In genomic region chr11:100791457-100792049, GRCm38 (mm10) we compare ENCODE assay signal across 13 mouse cellular contexts. TPM values are rescaled to one million over a fixed set of nuclear protein-coding genes. Genes with fewer than 3 reads are reported as not detected.
A peak's percentile ranks its signal among the peaks of the same experiment; 100 is the strongest.
DNase-seq lines count a peak whose midpoint lies in the region; ATAC-seq and TF ChIP-seq lines count a peak whose summit lies in the region.
"Had no signal": no experiment of that assay in that cellular context is flagged by ENCODE, and none has a peak within 500 bp of the region (broad histone marks: within the 10 kb centered on the region; RNA-seq: fewer than 3 reads in every experiment).

No protein-coding gene starts in this region.

- H3K36me3 ChIP-seq in lung, postnatal 0 days (ENCODE audit: insufficient read depth, low read length) = peaks cover 30% of the 10 kb centered on the region

- H3K4me2 ChIP-seq in lung, postnatal 0 days (replicated peaks; ENCODE audit: low read depth, low read length) = no peak overlapping the region

- ATAC-seq in lung, postnatal 0 days = peak; percentile 33; the same call in 1 of the 2 replicates

- no peaks in the 10 kb centered on the region for H3K4me1 ChIP-seq in lung, postnatal 0 days (ENCODE audit: insufficient read depth, low read depth, low read length)

- H3K9me3 ChIP-seq in lung, postnatal 0 days (ENCODE audit: low read length) = no peaks in the 10 kb centered on the region

- intact Hi-C loops in gastrocnemius, postnatal 36 days (cut with DNase I) = no loop called here
- intact Hi-C loops in heart, postnatal 10 days (cut with DNase I) = no loop called here
- intact Hi-C loops in left cerebral cortex, postnatal 4 days (cut with DNase I) = no loop called here

- WGBS in lung, postnatal 0 days = 82% methylated on average over 2 of the region's 2 CpGs

- peak; percentile 87 for DNase-seq in gastrocnemius, adult 18-20 months (ENCODE audit: low spot score)
- DNase-seq in gastrocnemius, postnatal 36 days = no peak
- DNase-seq in lung, postnatal 0 days (ENCODE audit: low spot score) = peak; percentile 47
- DNase-seq in lung, postnatal 4 days = no peak
- peak; percentile 66 to 76 for DNase-seq in heart, postnatal 10 days
- DNase-seq in testis, postnatal 14 days (ENCODE audit: low spot score) = peak; percentile 76
- no peak for DNase-seq in frontal cortex, postnatal 25 days (ENCODE audit: low spot score in 2 of 2)
- no peak for DNase-seq in left cerebral cortex, postnatal 4 days
- DNase-seq: midbrain, embryonic 14.5 days had no signal

- no peaks in the 10 kb centered on the region for H3K27me3 ChIP-seq in lung, postnatal 0 days (replicated peaks; ENCODE audit: insufficient read depth, low read length)

- no peak overlapping the region for H3K4me3 ChIP-seq in lung, postnatal 0 days (ENCODE audit: low read depth, low read length)

- H3K27ac ChIP-seq in lung, postnatal 0 days (ENCODE audit: low read length) = no peak overlapping the region
- H3K27ac ChIP-seq: liver, embryonic 14.5 days had no signal

- no peak for TF ChIP-seq CTCF in lung, postnatal 0 days (IDR thresholded peaks at IDR 0.05)

- TF ChIP-seq EP300 in lung, postnatal 0 days (IDR thresholded peaks at IDR 0.05) = no peak

- no peak overlapping the region for H3K9ac ChIP-seq in lung, postnatal 0 days (replicated peaks; ENCODE audit: low read depth)
- H3K9ac ChIP-seq: liver, embryonic 14.5 days had no signal

RNA-seq across cellular contexts. Expression of gene Ghdc, which starts 20.8 kb away (rescaled TPM):
- total RNA-seq in gastrocnemius, adult 18-20 months (2021) = 1 to 10 TPM; 5.2 to 5.7 TPM
- 1 to 10 TPM; 4.4 to 5.0 TPM for total RNA-seq in gastrocnemius, postnatal 36 days (2021)
- polyA plus RNA-seq in lung, postnatal 0 days (2015; fragmentation: Nextera tagmentation; extraction: Ambion mirVana) = 4.9 and 6.4 TPM in 2 replicates
- total RNA-seq in heart, postnatal 10 days (2021) = 10 to 100 TPM; 10.4 to 12.6 TPM
- 1 to 10 TPM; 5.5 to 7.2 TPM for total RNA-seq in left cerebral cortex, postnatal 4 days (2021)

RNA-seq across cellular contexts. Expression of gene Hcrt, which starts 28.8 kb away (rescaled TPM):
- total RNA-seq in gastrocnemius, adult 18-20 months (2021) = not detected
- not detected for total RNA-seq in gastrocnemius, postnatal 36 days (2021)
- polyA plus RNA-seq in lung, postnatal 0 days (2015; fragmentation: Nextera tagmentation; extraction: Ambion mirVana) = not detected in 2 replicates
- total RNA-seq in heart, postnatal 10 days (2021) = not detected
- not detected for total RNA-seq in left cerebral cortex, postnatal 4 days (2021)
- total RNA-seq: heart, postnatal 14 days; layer of hippocampus, adult 8-10 months had no signal
- polyA plus RNA-seq: C2C12; liver, embryonic 14.5 days; midbrain, embryonic 14.5 days had no signal

RNA-seq across cellular contexts. Expression of gene Kcnh4, which starts 31.8 kb away (rescaled TPM):
- not detected for total RNA-seq in gastrocnemius, adult 18-20 months (2021)
- not detected for total RNA-seq in gastrocnemius, postnatal 36 days (2021)
- 0.04 TPM in 1 of 2 replicates, not detected in the other for polyA plus RNA-seq in lung, postnatal 0 days (2015; fragmentation: Nextera tagmentation; extraction: Ambion mirVana)
- total RNA-seq in heart, postnatal 10 days (2021) = not detected
- total RNA-seq in left cerebral cortex, postnatal 4 days (2021) = 10 to 100 TPM; 11.2 to 12.4 TPM
- total RNA-seq: heart, postnatal 14 days had no signal
- polyA plus RNA-seq: C2C12; liver, embryonic 14.5 days had no signal

RNA-seq across cellular contexts. Expression of gene Rab5c, which starts 53.5 kb away (rescaled TPM):
- 10 to 100 TPM; 40.3 to 42.7 TPM for total RNA-seq in gastrocnemius, adult 18-20 months (2021)
- total RNA-seq in gastrocnemius, postnatal 36 days (2021) = 10 to 100 TPM; 35.0 to 44.5 TPM
- 25.3 and 30.4 TPM in 2 replicates for polyA plus RNA-seq in lung, postnatal 0 days (2015; fragmentation: Nextera tagmentation; extraction: Ambion mirVana)
- total RNA-seq in heart, postnatal 10 days (2021) = 10 to 100 TPM; 85.3 to 97.8 TPM
- total RNA-seq in left cerebral cortex, postnatal 4 days (2021) = 100 to 1,000 TPM; 168 to 174 TPM

RNA-seq across cellular contexts. Expression of gene Stat5b, which starts 59.0 kb away (rescaled TPM):
- 100 to 1,000 TPM; 125 to 170 TPM for total RNA-seq in gastrocnemius, adult 18-20 months (2021)
- total RNA-seq in gastrocnemius, postnatal 36 days (2021) = 100 to 1,000 TPM; 103 to 135 TPM
- 17.9 and 21.4 TPM in 2 replicates for polyA plus RNA-seq in lung, postnatal 0 days (2015; fragmentation: Nextera tagmentation; extraction: Ambion mirVana)
- 10 to 100 TPM; 52.1 to 58.6 TPM for total RNA-seq in heart, postnatal 10 days (2021)
- total RNA-seq in left cerebral cortex, postnatal 4 days (2021) = 10 to 100 TPM in 1 of 2 experiments, 1 to 10 TPM in 1; 9.6 to 11.8 TPM

Comparison
In these comparisons a context has a peak if more than half of its experiments do, and no peak if none do; other contexts are left out.
1. DNase-seq: peak in gastrocnemius, adult 18-20 months (single experiment), lung, postnatal 0 days (single experiment), heart, postnatal 10 days (2 of 2) and testis, postnatal 14 days (single experiment); none in gastrocnemius, postnatal 36 days (0 of 2), lung, postnatal 4 days (0 of 2), frontal cortex, postnatal 25 days (0 of 2) and left cerebral cortex, postnatal 4 days (single experiment).
2. RNA of gene Kcnh4, which starts 31.8 kb away (total RNA-seq): 11.2 to 12.4 TPM in left cerebral cortex, postnatal 4 days; not detected in gastrocnemius, postnatal 36 days, not detected in gastrocnemius, adult 18-20 months and not detected in heart, postnatal 10 days; every median in the first group is over 10 times any median in the second.